Mouse (Mus musculus): ENCODE measurements around the gene Bnc2.

- TF ChIP-seq CTCF (IDR thresholded peaks at IDR 0.05; ENCODE audit: low read depth, low read length) (no peak), POLR2A (IDR thresholded peaks at IDR 0.05; ENCODE audit: insufficient read depth, low read length) (no peak)
Observed at GRCm38 (mm10) chr4:84229189-84229960, 445.7 kb downstream of the Bnc2 start.
